Mouse (Mus musculus): ENCODE measurements around the gene Itpr2.

DNA sequence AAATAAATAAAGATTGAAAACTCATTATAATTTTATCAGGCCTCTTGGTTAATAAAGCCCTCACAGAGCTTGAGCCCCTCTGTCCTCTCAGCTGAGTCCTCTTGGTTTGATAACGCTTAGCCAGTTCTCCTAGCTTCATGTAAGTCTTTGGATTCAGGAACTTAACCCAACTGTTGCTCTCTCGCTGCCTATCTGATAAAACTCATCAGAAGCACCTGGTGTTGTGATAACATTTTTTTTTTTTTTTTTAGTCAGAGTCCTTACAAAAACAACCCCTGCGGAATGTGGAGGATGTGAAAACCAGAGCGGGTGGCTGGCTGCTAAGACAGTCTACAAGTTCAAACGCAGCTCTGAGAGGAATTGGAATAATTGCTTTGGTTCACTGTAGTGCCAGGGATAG is 45.3 kb downstream of the Itpr2 start:
- no peak for TF ChIP-seq CTCF (IDR thresholded peaks at IDR 0.05; ENCODE audit: insufficient read depth, low read length)
- no peak for TF ChIP-seq POLR2A (IDR thresholded peaks at IDR 0.05; ENCODE audit: borderline replicate concordance, extremely low read depth, low read depth, low read length)
